Comparison of ENCODE assay signal across 8 mouse cellular contexts in genomic region chr10:122096462-122096979, GRCm38 (mm10). TPM values are rescaled to one million over a fixed set of nuclear protein-coding genes. Genes with fewer than 3 reads are reported as not detected.
DNase-seq lines count a peak whose midpoint lies in the region; ATAC-seq and TF ChIP-seq lines count a peak whose summit lies in the region.

No protein-coding gene starts in this region.

- H3K27me3 ChIP-seq in heart, embryonic 16.5 days (ENCODE audit: control insufficient read depth, insufficient read depth, low read length): no peaks in the 10 kb centered on the region
- no peaks in the 10 kb centered on the region for H3K27me3 ChIP-seq in liver, embryonic 16.5 days (ENCODE audit: control insufficient read depth, insufficient read depth, low read depth, low read length)
- H3K27me3 ChIP-seq in stomach, postnatal 0 days (ENCODE audit: control insufficient read depth, insufficient read depth, low read length): no peaks in the 10 kb centered on the region

- H3K27ac ChIP-seq in heart, embryonic 16.5 days (ENCODE audit: low read length): peak overlapping the region; percentile 76
- H3K27ac ChIP-seq in liver, embryonic 16.5 days (ENCODE audit: low read length): peak overlapping the region; percentile 71
- peak overlapping the region; percentile 97 for H3K27ac ChIP-seq in stomach, postnatal 0 days (replicated peaks)

- peaks cover 9% of the 10 kb centered on the region for H3K4me1 ChIP-seq in heart, embryonic 16.5 days (ENCODE audit: control insufficient read depth, insufficient read depth, low read length)
- H3K4me1 ChIP-seq in liver, embryonic 16.5 days (ENCODE audit: control insufficient read depth, low read depth, low read length): peaks cover 3% of the 10 kb centered on the region
- H3K4me1 ChIP-seq in stomach, postnatal 0 days (replicated peaks; ENCODE audit: control insufficient read depth, insufficient read depth): peaks cover 3% of the 10 kb centered on the region; the same call in 1 of the 2 replicates

- WGBS in heart, embryonic 16.5 days: under 1% methylated on average over 48 of the region's 48 CpGs
- under 1% methylated on average over 48 of the region's 48 CpGs for WGBS in liver, embryonic 16.5 days (ENCODE audit: insufficient replicate concordance)
- whole genome bisulfite sequencing in stomach, postnatal 0 days: under 1% methylated on average over 45 of the region's 48 CpGs

- H3K4me3 ChIP-seq in heart, embryonic 16.5 days (ENCODE audit: low read length): peak overlapping the region; percentile 57
- H3K4me3 ChIP-seq in liver, embryonic 16.5 days (ENCODE audit: low read depth, low read length): peak overlapping the region; percentile 67
- H3K4me3 ChIP-seq in stomach, postnatal 0 days (ENCODE audit: low read depth, low read length): peak overlapping the region; percentile 73

- ATAC-seq in heart, embryonic 16.5 days (replicated peaks; ENCODE audit: extremely low read depth, insufficient read depth, low FRiP score): peak; percentile 56
- peak; percentile 53 for ATAC-seq in liver, embryonic 16.5 days (ENCODE audit: low read depth)
- peak; percentile 83; the same call in 1 of the 2 replicates for ATAC-seq in stomach, postnatal 0 days (ENCODE audit: low FRiP score, low TSS enrichment)

- H3K36me3 ChIP-seq in heart, embryonic 16.5 days (ENCODE audit: control insufficient read depth, insufficient read depth): no peaks in the 10 kb centered on the region
- no peaks in the 10 kb centered on the region for H3K36me3 ChIP-seq in liver, embryonic 16.5 days (ENCODE audit: control insufficient read depth, insufficient read depth)
- H3K36me3 ChIP-seq in stomach, postnatal 0 days (ENCODE audit: control insufficient read depth, insufficient read depth, low read length): peaks cover 2% of the 10 kb centered on the region; the same call in 1 of the 2 replicates

- no peaks in the 10 kb centered on the region for H3K9me3 ChIP-seq in heart, embryonic 16.5 days (replicated peaks; ENCODE audit: control insufficient read depth, low read length)
- no peaks in the 10 kb centered on the region for H3K9me3 ChIP-seq in liver, embryonic 16.5 days (replicated peaks; ENCODE audit: control insufficient read depth, low read length)
- H3K9me3 ChIP-seq in stomach, postnatal 0 days (ENCODE audit: control insufficient read depth, low read length): no peaks in the 10 kb centered on the region

- TF ChIP-seq CTCF in stomach, postnatal 0 days (IDR thresholded peaks at IDR 0.05; ENCODE audit: low read depth): no peak

- peak overlapping the region; percentile 89 for H3K4me2 ChIP-seq in heart, embryonic 16.5 days (ENCODE audit: low read depth, low read length)
- H3K4me2 ChIP-seq in liver, embryonic 16.5 days (ENCODE audit: low read depth, low read length): peak overlapping the region; percentile 96
- H3K4me2 ChIP-seq in stomach, postnatal 0 days (replicated peaks; ENCODE audit: low read depth): peak overlapping the region; percentile 78

- TF ChIP-seq EP300 in stomach, postnatal 0 days (optimal IDR thresholded peaks at IDR 0.05): no peak

- peak; percentile 17 for DNase-seq in gastrocnemius, adult 18-20 months (ENCODE audit: low spot score)
- DNase-seq in gastrocnemius, postnatal 4 days (ENCODE audit: low spot score in 2 of 2): no peak
- peak; percentile 30 to 56 for DNase-seq in right cerebral cortex, adult 2 months (ENCODE audit: low spot score in 2 of 2)
- no peak for DNase-seq in right cerebral cortex, postnatal 14 days
- DNase-seq in stomach, postnatal 0 days (ENCODE audit: low spot score): no peak
- DNase-seq in gastrocnemius, postnatal 14 days: no peak

- intact Hi-C loops in gastrocnemius, postnatal 14 days (cut with DNase I; ENCODE audit: low total_unique reads): no loop called here

- peak overlapping the region; percentile 86 for H3K9ac ChIP-seq in heart, embryonic 16.5 days (ENCODE audit: low read length)
- peak overlapping the region; percentile 69 for H3K9ac ChIP-seq in liver, embryonic 16.5 days (ENCODE audit: low read depth, low read length)
- H3K9ac ChIP-seq in stomach, postnatal 0 days (ENCODE audit: low read length): peak overlapping the region; percentile 89

RNA-seq across cellular contexts. Expression of gene Rxylt1, which starts 0.7 kb away (rescaled TPM):
- 10 to 100 TPM; 39.6 to 40.1 TPM for total RNA-seq in gastrocnemius, adult 18-20 months (2021)
- total RNA-seq in gastrocnemius, postnatal 4 days (2021): 10 to 100 TPM; 43.1 to 49.7 TPM
- 39.8 and 41.8 TPM in 2 replicates for polyA plus RNA-seq in heart, embryonic 16.5 days (2015; fragmentation: Nextera tagmentation; extraction: Ambion mirVana)
- polyA plus RNA-seq in liver, embryonic 16.5 days (2015; fragmentation: Nextera tagmentation; extraction: Ambion mirVana): 9.9 and 11.4 TPM in 2 replicates
- 45.8 and 46.1 TPM in 2 replicates for polyA plus RNA-seq in stomach, postnatal 0 days (2015; fragmentation: Nextera tagmentation; extraction: Ambion mirVana)
- total RNA-seq in gastrocnemius, postnatal 14 days (2021): 10 to 100 TPM; 24.5 to 31.5 TPM

RNA-seq across cellular contexts. Expression of gene Srgap1, which starts 49.4 kb away (rescaled TPM):
- under 1 TPM; 0.50 to 0.62 TPM for total RNA-seq in gastrocnemius, adult 18-20 months (2021)
- 10 to 100 TPM; 13.3 to 14.1 TPM for total RNA-seq in gastrocnemius, postnatal 4 days (2021)
- 6.8 and 7.1 TPM in 2 replicates for polyA plus RNA-seq in heart, embryonic 16.5 days (2015; fragmentation: Nextera tagmentation; extraction: Ambion mirVana)
- polyA plus RNA-seq in liver, embryonic 16.5 days (2015; fragmentation: Nextera tagmentation; extraction: Ambion mirVana): 1.1 TPM in 2 replicates
- 4.6 and 5.2 TPM in 2 replicates for polyA plus RNA-seq in stomach, postnatal 0 days (2015; fragmentation: Nextera tagmentation; extraction: Ambion mirVana)
- 1 to 10 TPM; 2.3 to 3.0 TPM for total RNA-seq in gastrocnemius, postnatal 14 days (2021)

Comparison
In these comparisons a context has a peak if more than half of its experiments do, and no peak if none do; other contexts are left out.
1. DNase-seq: peak in gastrocnemius, adult 18-20 months (single experiment) and right cerebral cortex, adult 2 months (2 of 2); none in gastrocnemius, postnatal 4 days (0 of 2), right cerebral cortex, postnatal 14 days (single experiment), stomach, postnatal 0 days (single experiment) and gastrocnemius, postnatal 14 days (single experiment).
2. Peak in every context shown above with its lines, with median percentiles within 50 percentile points of each other: ATAC-seq, H3K27ac ChIP-seq, H3K4me2 ChIP-seq, H3K4me3 ChIP-seq and H3K9ac ChIP-seq.